Comparison of ENCODE assay signal across 24 mouse cellular contexts in genomic region chr15:32048836-32049235, GRCm38 (mm10).
DNase-seq lines count a peak whose midpoint lies in the region; ATAC-seq lines count a peak whose summit lies in the region.
"Had no signal": no experiment of that assay in that cellular context is flagged by ENCODE, and none has a peak within 500 bp of the region (broad histone marks: within the 10 kb centered on the region; RNA-seq: fewer than 3 reads in every experiment).

No protein-coding gene starts in this region.

- H3K4me3 ChIP-seq in neural tube, embryonic 14.5 days (ENCODE audit: low read depth, low read length), result no peak overlapping the region
- H3K4me3 ChIP-seq: forebrain, embryonic 10.5 days; forebrain, embryonic 13.5 days; hindbrain, embryonic 10.5 days; hindbrain, embryonic 13.5 days had no signal

- H3K4me1 ChIP-seq in neural tube, embryonic 14.5 days (ENCODE audit: control insufficient read depth, insufficient read depth, low read length), result no peaks in the 10 kb centered on the region
- H3K4me1 ChIP-seq: hindbrain, embryonic 13.5 days had no signal

- H3K9ac ChIP-seq in neural tube, embryonic 14.5 days (replicated peaks; ENCODE audit: low read depth, low read length), result no peak overlapping the region
- H3K9ac ChIP-seq: forebrain, embryonic 13.5 days; hindbrain, embryonic 13.5 days had no signal

- H3K36me3 ChIP-seq in neural tube, embryonic 14.5 days (ENCODE audit: control insufficient read depth, insufficient read depth, low read length), result no peaks in the 10 kb centered on the region
- H3K36me3 ChIP-seq: forebrain, embryonic 10.5 days; hindbrain, embryonic 10.5 days; hindbrain, embryonic 13.5 days had no signal

- WGBS in neural tube, embryonic 14.5 days, result 27% methylated on average over 5 of the region's 5 CpGs

- no peaks in the 10 kb centered on the region for H3K9me3 ChIP-seq in neural tube, embryonic 14.5 days (ENCODE audit: control insufficient read depth, low read length)
- H3K9me3 ChIP-seq: forebrain, embryonic 10.5 days; forebrain, embryonic 13.5 days; hindbrain, embryonic 10.5 days; hindbrain, embryonic 13.5 days had no signal

- H3K4me2 ChIP-seq in neural tube, embryonic 14.5 days (ENCODE audit: low read depth, low read length), result no peak overlapping the region
- H3K4me2 ChIP-seq: forebrain, embryonic 13.5 days; heart, embryonic 11.5 days; hindbrain, embryonic 13.5 days had no signal

- DNase-seq in neural tube, embryonic 10.5 days (ENCODE audit: extremely low spot score, low spot score), result no peak
- peak; percentile 36 for DNase-seq in R1 (ENCODE audit: low read depth, low spot score)
- no peak for DNase-seq in ovary, postnatal 10 days (ENCODE audit: low spot score)
- no peak for DNase-seq in heart, postnatal 36 days
- no peak for DNase-seq in cerebellum, adult 11 months
- DNase-seq: adrenal gland, postnatal 10 days; adrenal gland, postnatal 36 days; cerebellum, adult 11-12 months; cerebellum, adult 8-10 months; cerebellum, postnatal 10 days; cerebellum, postnatal 36 days; gastrocnemius, postnatal 10 days; gastrocnemius, postnatal 36 days; heart, adult 11 months had no signal

- ATAC-seq in neural tube, embryonic 14.5 days (ENCODE audit: low read depth), result 0 out of 2 replicates have a peak, but pooled peaks have one; percentile 34
- ATAC-seq in common myeloid progenitor, adult 5-6 weeks (replicated peaks; ENCODE audit: low read depth, poor library complexity, severe bottlenecking), result peak; percentile 50; the same call in 1 of the 2 replicates
- peak; percentile 61 for ATAC-seq in megakaryocyte progenitor cell, adult 5-6 weeks (replicated peaks; ENCODE audit: poor library complexity)
- ATAC-seq: CD4-positive, CD25-positive, alpha-beta regulatory T cell, adult 4 months; forebrain, embryonic 13.5 days; hindbrain, embryonic 16.5 days had no signal

- H3K27ac ChIP-seq in neural tube, embryonic 14.5 days (ENCODE audit: low read depth, low read length), result no peak overlapping the region
- H3K27ac ChIP-seq: forebrain, embryonic 10.5 days; forebrain, embryonic 13.5 days; hindbrain, embryonic 10.5 days; hindbrain, embryonic 13.5 days had no signal

- intact Hi-C loops in heart, postnatal 36 days (cut with DNase I), result no loop called here

- H3K27me3 ChIP-seq in neural tube, embryonic 14.5 days (ENCODE audit: control insufficient read depth, insufficient read depth, low read length), result no peaks in the 10 kb centered on the region
- H3K27me3 ChIP-seq: forebrain, embryonic 13.5 days; hindbrain, embryonic 13.5 days had no signal
